Mouse (Mus musculus) hindbrain, embryonic 15.5 days (tissue): Measurements from ENCODE around the gene Lif. TPM values are rescaled to one million over a fixed set of nuclear protein-coding genes. Genes with fewer than 3 reads are reported as not detected.

Experiments
- polyA plus RNA-seq: library from polyadenylated mRNA; unstranded; fragments of >200 nt; fragmentation: Nextera tagmentation; extraction: Ambion mirVana; gene quantifications from 2 replicates; pipeline ENCODE4 v1.2.1, GENCODE M21; 2015

The Lif gene
- polyA plus RNA-seq, 1 experiment from 2014 or later, result 0.08 TPM

Other genes with a start within 250 kb of the Lif start
- not detected in 2 replicates for gene Sec14l4, start 226.1 kb upstream of the Lif start, polyA plus RNA-seq
- 0.39 and 0.86 TPM in 2 replicates for gene Sec14l3, start 192.7 kb upstream of the Lif start, polyA plus RNA-seq
- gene Mtfp1, start 162.1 kb upstream of the Lif start, polyA plus RNA-seq, result 10.7 and 12.3 TPM in 2 replicates
- gene Sec14l2, start 134.1 kb upstream of the Lif start, polyA plus RNA-seq, result 6.1 and 6.4 TPM in 2 replicates
- gene Rnf215, start 122.4 kb upstream of the Lif start, polyA plus RNA-seq, result 46.4 and 48.7 TPM in 2 replicates
- gene Ccdc157, start 97.3 kb upstream of the Lif start, polyA plus RNA-seq, result 8.3 and 10.0 TPM in 2 replicates
- 46.5 and 52.9 TPM in 2 replicates for gene Sf3a1, start 97.2 kb upstream of the Lif start, polyA plus RNA-seq
- gene Tbc1d10a, start 70.8 kb upstream of the Lif start, polyA plus RNA-seq, result 36.3 and 38.1 TPM in 2 replicates
- 4.6 and 5.3 TPM in 2 replicates for gene Castor1, start 39.3 kb upstream of the Lif start, polyA plus RNA-seq
- not detected in 2 replicates for gene Osm, start 21.1 kb upstream of the Lif start, polyA plus RNA-seq
- gene Hormad2, start 183.5 kb downstream of the Lif start, polyA plus RNA-seq, result not detected in 2 replicates